Mouse (Mus musculus) CD8-positive naive resting alpha-beta T cell, adult 57 days (primary cell): ENCODE results near the gene Gm4565. TPM values are rescaled to one million over a fixed set of nuclear protein-coding genes. Genes with fewer than 3 reads are reported as not detected.

Experiments
- total RNA-seq: library from RNA; stranded (reverse); gene quantifications from one replicate; pipeline ENCODE4 v1.2.4, GENCODE M21; 2023

The Gm4565 gene
- not detected for total RNA-seq

GRCm38 (mm10) chr7:22588027-22588426 lies at the start of gene Gm4565:
Gene Gm4565, minus strand, starts transcription at chr7:22588127.

DNA sequence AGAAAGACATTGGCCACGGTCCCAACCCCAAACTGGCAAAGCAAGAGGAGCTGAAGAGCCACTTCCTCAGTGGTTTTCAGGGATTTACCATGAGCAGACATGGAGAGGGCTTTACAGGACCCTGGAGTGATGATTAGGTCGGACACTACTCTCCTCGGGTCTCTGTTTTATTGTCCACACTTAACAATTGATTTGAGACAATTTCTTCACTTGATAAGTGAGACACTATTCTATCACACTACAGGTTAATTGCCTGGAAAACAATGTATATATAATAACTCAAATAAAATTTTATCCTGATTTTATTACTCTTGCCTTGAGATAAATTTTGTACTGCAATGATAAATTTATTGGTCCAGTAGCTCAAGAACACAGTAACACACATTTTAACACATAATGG lies 22.7 kb downstream of the Gm4565 start, which contains the start of gene Gm4201:
Gm4201 (minus strand) TSS at position 101 of the 400 bp plus-strand sequence.

GRCm38 (mm10) chr7:22534787-22535186 lies 53.1 kb downstream of the Gm4565 start, which contains the start of gene Gm8677:
Gene Gm8677, minus strand, starts transcription at chr7:22534887.

Other genes starting within 250 kb of the Gm4565 start
- gene Gm8660, start 217.1 kb downstream of the Gm4565 start, total RNA-seq: not detected
- not detected for gene Vmn1r148, start 174.5 kb downstream of the Gm4565 start, total RNA-seq
- not detected for gene Vmn1r149, start 149.9 kb downstream of the Gm4565 start, total RNA-seq
- gene Gm10665, start 124.1 kb downstream of the Gm4565 start, total RNA-seq: not detected
- not detected for gene Vmn1r151, start 88.4 kb downstream of the Gm4565 start, total RNA-seq
- not detected for gene Vmn1r152, start 65.2 kb downstream of the Gm4565 start, total RNA-seq
- not detected for gene Gm8677, start 53.2 kb downstream of the Gm4565 start, total RNA-seq
- gene Gm4201, start 22.8 kb downstream of the Gm4565 start, total RNA-seq: not detected
- not detected for gene Vmn1r155, start 69.9 kb upstream of the Gm4565 start, total RNA-seq
- not detected for gene Gm8693, start 104.2 kb upstream of the Gm4565 start, total RNA-seq
- gene Gm4567, start 131.6 kb upstream of the Gm4565 start, total RNA-seq: not detected
- gene Vmn1r157, start 173.6 kb upstream of the Gm4565 start, total RNA-seq: not detected
- not detected for gene Vmn1r158, start 202.7 kb upstream of the Gm4565 start, total RNA-seq